Mouse (Mus musculus) cerebellum, adult 2 months (tissue): ENCODE measurements around the gene Rbm17.

ENCODE experiments used
- CTCF ChIP-seq: fragments of 200-500 bp; IDR thresholded peaks from 2 replicates; pipeline ENCODE4 v1.5.1; 2011; ENCODE audit warnings: low read depth, mild to moderate bottlenecking, control low read depth, low read length, moderate library complexity, borderline replicate concordance; ENCODE audit not compliant: insufficient read depth
- POLR2A ChIP-seq: fragments of 200-500 bp; IDR thresholded peaks from 2 replicates; pipeline ENCODE4 v1.6.1; 2011; ENCODE audit warnings: low read length, control low read depth, borderline replicate concordance; ENCODE audit not compliant: insufficient read depth

DNA sequence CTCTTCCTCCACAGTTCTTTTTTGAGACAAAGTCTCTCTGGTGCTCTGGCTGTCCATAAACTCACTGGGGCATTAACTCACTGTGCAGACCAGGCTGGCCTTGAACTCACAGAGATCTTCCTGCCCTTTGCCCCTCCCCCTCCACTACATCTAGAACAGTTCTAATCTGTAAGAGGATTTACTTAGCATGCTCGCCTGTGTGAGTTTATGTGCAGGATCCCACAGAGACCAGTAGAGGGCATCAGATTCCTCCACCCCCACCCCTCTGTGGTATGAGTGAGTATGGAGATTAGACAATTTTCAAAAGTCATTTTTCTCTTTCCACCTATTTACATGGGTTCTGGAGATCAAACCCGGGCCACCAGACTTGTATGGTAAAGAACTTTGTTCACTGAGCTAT, 56.3 kb downstream of the Rbm17 start:
- peak; percentile 17; the same call in 1 of the 2 replicates for TF ChIP-seq CTCF
- TF ChIP-seq POLR2A, result no peak
